Mouse (Mus musculus): ENCODE measurements around the gene Krt5.
A peak's percentile ranks its signal among the peaks of the same experiment; 100 is the strongest.
"Not testable (repeated sequence)": the region's sequence is repeated elsewhere in the genome, so short reads cannot be mapped to it uniquely, and the experiment has no call there.

The Krt5 gene

GRCm38 (mm10) chr15:101712720-101713119, at the start of gene Krt5:
Krt5 (minus strand) TSS chr15:101712898.
- no peak for DNase-seq

GRCm38 (mm10) chr15:101742711-101743110, 30.0 kb upstream of the Krt5 start, which contains the start of gene Krt71:
Krt71 (minus strand) TSS chr15:101743109.
- peak; percentile 70 for DNase-seq

GRCm38 (mm10) chr15:101737786-101738185, 25.1 kb upstream of the Krt5 start:
- no peak for DNase-seq

- DNase-seq = no peak
These were observed 18.0 kb upstream of the Krt5 start for GRCm38 (mm10) chr15:101730653-101731052.

GRCm38 (mm10) chr15:101724686-101725085, 12.0 kb upstream of the Krt5 start:
- no peak for DNase-seq

GRCm38 (mm10) chr15:101715831-101716230, 3.1 kb upstream of the Krt5 start:
- DNase-seq = no peak

- no peak for DNase-seq
These were observed 1.7 kb upstream of the Krt5 start for GRCm38 (mm10) chr15:101714356-101714755.

- no peak for DNase-seq
These were observed 1.0 kb upstream of the Krt5 start for GRCm38 (mm10) chr15:101713731-101714130.

- DNase-seq = peak; percentile 5
These were observed 4.0 kb downstream of the Krt5 start for GRCm38 (mm10) chr15:101708683-101709082.

- DNase-seq = no peak
These were observed 5.2 kb downstream of the Krt5 start for GRCm38 (mm10) chr15:101707454-101707853.

GRCm38 (mm10) chr15:101704066-101704465, 8.6 kb downstream of the Krt5 start:
- DNase-seq = no peak

GRCm38 (mm10) chr15:101702380-101702779, 10.3 kb downstream of the Krt5 start:
- DNase-seq = no peak

- no peak for DNase-seq
These were observed 12.8 kb downstream of the Krt5 start for GRCm38 (mm10) chr15:101699866-101700265.

- DNase-seq = no peak
These were observed 13.5 kb downstream of the Krt5 start for GRCm38 (mm10) chr15:101699192-101699591.

- DNase-seq = no peak
These were observed 15.1 kb downstream of the Krt5 start for GRCm38 (mm10) chr15:101697326-101698188.

GRCm38 (mm10) chr15:101694207-101694606, 18.5 kb downstream of the Krt5 start, which contains the start of gene Krt6a:
Krt6a (minus strand) TSS chr15:101694307.
- DNase-seq = no peak

- DNase-seq = not testable (repeated sequence)
These were observed 22.2 kb downstream of the Krt5 start for GRCm38 (mm10) chr15:101690460-101690859.

- no peak for DNase-seq
These were observed 24.5 kb downstream of the Krt5 start for GRCm38 (mm10) chr15:101688161-101688560.

GRCm38 (mm10) chr15:101680187-101680586, 32.5 kb downstream of the Krt5 start, which contains the start of gene Krt6b:
Krt6b (minus strand) TSS chr15:101680287.
- DNase-seq = no peak

GRCm38 (mm10) chr15:101675978-101676377, 36.7 kb downstream of the Krt5 start:
- no peak for DNase-seq
